Mouse (Mus musculus) midbrain, embryonic 12.5 days (tissue): Measurements from ENCODE around the gene Map7. TPM values are rescaled to one million over a fixed set of nuclear protein-coding genes. Genes with fewer than 3 reads are reported as not detected.

Source experiments
- ATAC-seq: fragments of 200-750 bp; cut with Nextera tagmentation; 2 replicates; pipeline ENCODE4 v1.8.0; 2017; ENCODE audit warnings: low read depth, moderate TSS enrichment, moderate library complexity; ENCODE audit not compliant: low FRiP score
- H3K27ac ChIP-seq: fragments of 300-500 bp; sonication (generic); replicated peaks from 2 replicates; pipeline ENCODE4 v1.5.1; 2016; ENCODE audit warnings: mild to moderate bottlenecking
- H3K27me3 ChIP-seq: fragments of 300-500 bp; sonication (generic); 2 replicates; pipeline ENCODE4 v1.6.1; 2016; ENCODE audit warnings: mild to moderate bottlenecking
- H3K36me3 ChIP-seq: fragments of 300-500 bp; sonication (generic); 2 replicates; pipeline ENCODE4 v1.6.1; 2016
- H3K4me1 ChIP-seq: fragments of 300-500 bp; sonication (generic); 2 replicates; pipeline ENCODE4 v1.6.1; 2016
- H3K4me2 ChIP-seq: fragments of 300-500 bp; sonication (generic); replicated peaks from 2 replicates; pipeline ENCODE4 v1.6.1; 2016; ENCODE audit warnings: mild to moderate bottlenecking, moderate library complexity
- H3K4me3 ChIP-seq: fragments of 300-500 bp; sonication (generic); 2 replicates; pipeline ENCODE4 v1.5.1; 2016; ENCODE audit warnings: mild to moderate bottlenecking
- H3K9ac ChIP-seq: fragments of 300-500 bp; sonication (generic); replicated peaks from 2 replicates; pipeline ENCODE4 v1.6.1; 2016; ENCODE audit warnings: mild to moderate bottlenecking, moderate library complexity
- H3K9me3 ChIP-seq: fragments of 300-500 bp; sonication (generic); 2 replicates; pipeline ENCODE4 v1.6.1; 2016; ENCODE audit warnings: mild to moderate bottlenecking
- WGBS: fragments of 180-500 bp; shearing (Covaris S2); methylation state at CpG from one replicate; pipeline ENCODE4 v1.1.7; 2016; 5-methylcytosine and 5-hydroxymethylcytosine counted together
- polyA plus RNA-seq: library from polyadenylated mRNA; unstranded; fragments of >200 nt; fragmentation: Nextera tagmentation; extraction: Ambion mirVana; gene quantifications from 2 replicates; pipeline ENCODE4 v1.2.1, GENCODE M21; 2016

Gene Map7
- 4.5 and 5.5 TPM in 2 replicates for polyA plus RNA-seq

DNA sequence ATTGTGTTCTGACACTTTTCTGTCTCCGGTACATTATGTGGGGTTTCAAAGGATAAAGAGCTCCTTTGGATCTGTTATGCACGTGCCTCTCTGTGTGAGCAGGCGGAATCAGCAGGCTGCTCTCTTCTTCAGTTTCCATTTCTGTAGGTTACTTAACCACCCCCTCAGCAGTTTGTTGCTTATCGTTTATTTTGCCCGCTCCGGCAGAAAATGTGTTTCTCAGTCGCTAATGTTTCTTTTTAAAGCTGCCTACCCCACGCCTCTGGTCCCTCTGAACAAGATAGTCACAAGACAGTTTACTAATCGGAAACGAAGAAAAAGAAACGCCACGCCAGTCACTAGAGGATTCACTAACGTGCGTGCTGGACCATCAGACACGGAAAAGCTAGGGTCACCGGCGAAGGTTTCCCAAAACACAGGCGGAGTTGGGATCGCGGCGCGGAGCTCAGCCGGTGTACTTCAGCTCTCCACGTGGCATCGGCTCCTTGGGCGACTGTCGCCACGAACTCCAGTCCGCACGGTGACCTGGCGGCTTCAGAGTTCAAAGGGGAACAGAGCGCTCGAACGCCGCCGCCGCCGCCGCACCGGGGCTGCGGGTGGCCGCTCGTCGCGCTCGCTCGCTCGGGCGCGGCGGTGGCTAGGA, at the start of gene Map7:
Gene Map7, plus strand, starts transcription at position 342 of the 643 bp plus-strand sequence.
- 4% methylated on average over 51 of the region's 51 CpGs for WGBS
- Histone ChIP-seq H3K27ac (no peak within 1 kb of the TSS), H3K9me3 (no peaks in the 10 kb centered on the region), H3K4me2 (peak within 1 kb of the TSS; percentile 96), H3K36me3 (no peaks in the 10 kb centered on the region), H3K27me3 (peaks cover 58% of the 10 kb centered on the region), H3K9ac (peak within 1 kb of the TSS; percentile 56), H3K4me3 (peak within 1 kb of the TSS; percentile 73), H3K4me1 (peaks cover 15% of the 10 kb centered on the region; the same call in 1 of the 2 replicates)
- ATAC-seq: 0 out of 2 replicates have a peak, but pooled peaks have one; percentile 4

DNA sequence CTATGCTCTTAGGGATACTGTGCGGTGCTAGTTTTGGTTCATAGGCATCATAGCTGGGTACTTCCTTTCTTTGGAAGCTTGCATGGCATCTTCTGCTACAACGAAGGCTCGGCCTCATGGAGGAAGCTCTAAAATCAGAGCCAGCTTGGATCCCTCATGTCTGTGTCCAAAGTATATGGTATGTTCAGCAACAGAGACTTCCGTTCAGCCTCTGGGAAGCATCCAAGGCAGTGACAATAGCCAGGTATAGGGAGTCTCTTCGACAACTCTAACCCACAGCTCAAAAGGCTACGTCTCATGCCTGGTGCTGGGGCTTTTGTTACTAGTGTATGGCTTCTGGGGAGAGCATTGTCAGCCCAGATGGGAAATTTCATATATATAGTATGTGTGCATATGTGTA, 46.8 kb upstream of the Map7 start:
- Histone ChIP-seq H3K27me3 (no peaks in the 10 kb centered on the region), H3K4me2 (no peak overlapping the region), H3K9me3 (no peaks in the 10 kb centered on the region), H3K27ac (no peak overlapping the region), H3K4me1 (no peaks in the 10 kb centered on the region), H3K4me3 (no peak overlapping the region), H3K36me3 (no peaks in the 10 kb centered on the region), H3K9ac (no peak overlapping the region)
- no peak for ATAC-seq
- 96% methylated on average over 6 of the region's 6 CpGs for WGBS

DNA sequence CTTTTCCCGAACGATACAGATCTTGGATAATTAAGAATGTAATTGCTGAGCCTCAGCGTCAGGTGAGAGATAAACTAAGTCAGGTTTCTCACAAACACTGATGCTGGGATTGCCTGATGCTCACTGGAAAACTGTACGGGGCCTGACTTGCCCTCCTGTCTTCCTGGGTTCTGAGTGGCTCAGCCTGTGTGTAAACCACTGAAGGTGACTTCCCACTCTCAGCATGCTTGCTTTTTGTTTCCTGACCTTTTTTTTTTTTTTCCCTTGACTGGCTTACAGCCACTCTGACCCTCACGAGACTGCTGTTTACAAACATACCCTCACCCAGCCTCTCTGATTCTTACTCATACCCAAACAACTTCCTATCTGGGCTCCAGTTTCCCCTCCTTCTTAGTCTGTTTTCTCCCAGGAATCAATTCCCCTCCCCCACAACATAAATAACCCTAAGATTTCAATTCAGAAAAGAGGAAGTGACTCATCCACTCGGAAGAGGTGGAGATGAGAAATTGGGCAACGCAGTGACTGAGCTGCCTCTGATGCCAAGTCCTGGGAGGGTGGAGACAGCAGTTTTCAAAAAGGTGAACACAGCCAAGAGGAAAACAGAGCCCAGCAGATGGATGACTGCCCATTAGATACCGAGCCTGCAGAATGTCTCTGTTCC, 43.9 kb upstream of the Map7 start:
- Histone ChIP-seq H3K4me1 (no peaks in the 10 kb centered on the region), H3K27me3 (no peaks in the 10 kb centered on the region), H3K27ac (no peak overlapping the region), H3K9me3 (no peaks in the 10 kb centered on the region), H3K4me3 (no peak overlapping the region), H3K4me2 (no peak overlapping the region), H3K36me3 (no peaks in the 10 kb centered on the region), H3K9ac (no peak overlapping the region)
- WGBS: 82% methylated on average over 8 of the region's 8 CpGs
- no peak for ATAC-seq

DNA sequence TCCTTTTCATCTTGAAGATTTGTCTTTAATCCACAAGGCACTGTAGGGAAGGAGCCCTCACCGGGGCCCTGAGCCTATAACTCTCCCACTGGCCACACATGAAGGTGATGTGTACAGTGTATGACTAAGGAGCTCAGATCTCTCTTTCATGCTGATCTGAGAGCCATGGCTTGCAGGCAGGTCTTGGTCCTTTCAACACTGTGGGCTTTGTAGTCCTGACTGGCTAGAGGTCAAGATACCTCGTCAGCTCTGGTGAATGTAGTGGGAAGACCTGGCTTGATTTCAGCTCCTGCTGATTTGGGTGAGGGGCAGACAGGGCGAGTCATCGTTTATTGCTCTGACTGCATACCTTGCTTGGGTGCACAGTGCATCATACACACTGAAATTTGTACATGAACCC, 42.7 kb upstream of the Map7 start:
- 86% methylated on average over 4 of the region's 4 CpGs for WGBS

DNA sequence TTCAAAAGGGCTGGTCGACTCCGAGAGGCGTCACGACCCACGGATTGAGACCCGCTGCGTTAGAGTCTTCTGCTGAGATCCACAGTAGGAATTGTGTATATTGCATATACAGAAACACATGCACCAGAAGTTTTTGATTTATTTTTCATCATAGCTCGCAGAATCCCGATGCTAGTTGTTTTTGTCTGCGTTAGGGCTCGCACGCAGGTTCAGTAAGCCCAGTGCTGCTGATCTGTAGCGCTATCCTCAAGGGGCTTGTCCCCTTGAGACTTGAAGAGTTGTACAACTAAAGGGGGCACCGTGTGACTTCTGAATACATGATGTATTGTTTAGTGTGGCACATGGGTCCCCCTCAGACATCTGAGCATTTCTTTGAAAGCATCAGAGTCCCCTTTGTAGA, 41.2 kb upstream of the Map7 start:
- H3K36me3 ChIP-seq: no peaks in the 10 kb centered on the region
- no peaks in the 10 kb centered on the region for H3K4me1 ChIP-seq
- H3K9ac ChIP-seq: no peak overlapping the region
- 93% methylated on average over 14 of the region's 14 CpGs for WGBS
- H3K27me3 ChIP-seq: no peaks in the 10 kb centered on the region
- no peaks in the 10 kb centered on the region for H3K9me3 ChIP-seq
- no peak overlapping the region for H3K27ac ChIP-seq
- no peak overlapping the region for H3K4me2 ChIP-seq
- ATAC-seq: no peak
- H3K4me3 ChIP-seq: no peak overlapping the region

More for the DNA sequence above, 42.7 kb upstream of the Map7 start:
- no peak for ATAC-seq
- H3K36me3 ChIP-seq: no peaks in the 10 kb centered on the region
- no peak overlapping the region for H3K27ac ChIP-seq
- no peaks in the 10 kb centered on the region for H3K9me3 ChIP-seq
- no peaks in the 10 kb centered on the region for H3K4me1 ChIP-seq
- no peak overlapping the region for H3K4me2 ChIP-seq
- no peak overlapping the region for H3K9ac ChIP-seq
- no peaks in the 10 kb centered on the region for H3K27me3 ChIP-seq
- H3K4me3 ChIP-seq: no peak overlapping the region

DNA sequence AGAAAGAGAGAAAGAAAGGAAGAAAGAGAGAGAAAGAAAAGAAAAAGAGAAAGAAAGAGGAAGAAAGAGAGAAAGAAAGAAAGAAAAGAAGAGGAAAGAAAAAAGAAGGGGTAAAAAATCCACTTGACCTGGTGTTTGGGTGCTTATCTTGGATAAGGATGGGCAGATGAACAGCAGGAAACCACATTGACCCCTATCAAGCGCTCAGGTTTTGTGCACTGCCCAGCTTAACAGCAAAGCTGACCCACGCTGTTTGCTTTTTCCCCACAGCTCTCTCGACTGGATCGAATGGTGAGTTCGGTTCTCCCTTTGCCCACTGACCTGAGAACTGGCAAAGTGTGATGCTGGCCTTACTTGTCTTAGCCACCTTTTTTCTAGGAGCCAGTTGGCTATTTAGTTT, 36.8 kb upstream of the Map7 start:
- Histone ChIP-seq H3K4me3 (no peak overlapping the region), H3K9ac (no peak overlapping the region), H3K4me1 (no peaks in the 10 kb centered on the region), H3K27ac (no peak overlapping the region), H3K4me2 (no peak overlapping the region), H3K36me3 (no peaks in the 10 kb centered on the region), H3K27me3 (no peaks in the 10 kb centered on the region), H3K9me3 (no peaks in the 10 kb centered on the region)
- 87% methylated on average over 5 of the region's 5 CpGs for WGBS
- no peak for ATAC-seq

DNA sequence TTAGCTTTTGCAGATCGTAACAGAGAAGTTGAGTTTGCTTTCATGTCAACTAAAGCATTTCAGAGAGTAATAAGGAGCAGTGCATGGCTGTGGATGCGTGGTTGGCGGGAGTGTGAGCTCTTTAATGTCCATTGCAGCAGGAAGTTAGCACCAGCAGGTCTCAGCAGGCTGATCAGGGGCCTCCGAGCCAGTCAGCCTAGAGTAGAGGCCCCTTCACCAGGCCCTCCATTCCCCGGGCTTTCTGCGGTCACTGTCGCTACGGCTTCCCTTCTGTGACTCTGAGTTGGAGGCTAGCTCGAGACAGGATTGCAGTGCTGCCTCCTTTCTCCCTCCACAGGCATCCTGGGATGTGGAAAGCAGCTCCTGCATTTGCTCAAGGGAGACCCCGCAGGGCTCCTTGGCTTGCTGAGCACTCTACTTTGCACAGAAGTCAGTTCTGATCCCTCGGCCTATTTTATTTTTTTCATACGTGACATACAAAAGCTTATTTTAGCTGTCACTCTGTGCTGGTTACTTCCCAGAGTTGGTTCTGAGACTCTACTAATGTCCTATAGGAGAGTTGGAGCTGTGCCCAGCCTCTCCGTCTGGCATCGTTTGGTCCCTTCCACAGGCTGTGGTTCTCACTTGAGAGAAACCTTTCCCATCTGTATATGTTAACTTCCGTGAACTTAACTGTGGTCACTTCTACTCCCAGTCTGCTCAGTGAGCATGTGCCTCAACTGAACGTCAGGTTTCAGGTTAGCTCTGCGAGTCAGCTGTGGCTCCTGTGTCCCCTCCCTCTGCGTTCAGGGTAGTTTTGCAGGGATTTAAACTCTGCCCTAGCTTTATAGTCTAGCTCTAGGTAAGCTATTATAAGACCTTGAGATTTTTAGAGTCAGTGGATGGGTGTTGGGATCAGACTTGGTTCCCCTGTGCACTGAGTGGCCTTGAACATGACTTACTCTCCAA, 36.0 kb upstream of the Map7 start:
- H3K4me3 ChIP-seq: no peak overlapping the region
- no peak for ATAC-seq
- no peaks in the 10 kb centered on the region for H3K36me3 ChIP-seq
- H3K27ac ChIP-seq: no peak overlapping the region
- no peak overlapping the region for H3K9ac ChIP-seq
- WGBS: 90% methylated on average over 18 of the region's 18 CpGs
- no peaks in the 10 kb centered on the region for H3K4me1 ChIP-seq
- H3K27me3 ChIP-seq: no peaks in the 10 kb centered on the region
- no peak overlapping the region for H3K4me2 ChIP-seq
- no peaks in the 10 kb centered on the region for H3K9me3 ChIP-seq

DNA sequence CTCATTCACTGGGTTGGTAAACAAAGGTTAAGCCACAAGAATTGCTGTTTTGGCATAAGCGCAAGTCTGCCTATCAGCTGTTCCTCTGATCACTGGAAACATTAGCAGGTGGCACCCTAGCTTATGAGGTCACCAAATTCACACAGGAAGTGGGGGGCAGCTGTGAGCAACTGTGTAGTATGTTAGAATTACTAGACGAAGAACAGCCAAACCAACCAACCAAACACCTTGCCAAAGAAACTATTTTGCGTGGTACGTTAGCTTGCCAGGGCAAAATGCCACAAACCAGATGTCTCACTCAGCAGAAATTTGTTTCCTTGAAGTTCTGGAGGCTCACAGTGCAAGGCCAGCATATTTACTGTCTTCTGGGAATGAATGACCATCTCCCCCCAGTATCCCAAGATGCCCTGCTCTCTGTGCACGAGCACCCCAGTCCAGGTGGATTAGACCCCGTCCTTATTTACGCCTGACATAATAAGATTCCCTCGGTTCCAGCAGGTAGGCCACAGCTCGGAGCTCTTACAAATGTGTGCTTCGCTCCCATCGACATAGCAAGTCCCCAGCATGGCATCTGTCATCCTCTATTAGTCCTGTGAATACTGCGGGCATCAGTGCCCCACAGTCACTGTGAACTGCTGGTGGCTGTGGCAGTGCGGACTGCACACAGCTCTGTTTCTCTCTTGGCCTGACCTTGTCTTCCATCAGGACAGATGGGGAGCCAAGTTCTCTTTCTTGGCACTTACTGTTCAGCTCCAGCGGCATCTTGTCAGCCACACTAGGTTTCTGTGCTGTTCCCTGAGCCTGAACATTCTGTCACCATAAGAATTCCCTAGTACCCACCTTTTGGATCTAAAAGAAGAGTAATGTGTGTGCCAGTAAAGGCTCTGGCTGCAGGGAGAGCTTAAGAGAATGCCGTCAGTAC, 28.5 kb upstream of the Map7 start:
- Histone ChIP-seq H3K4me3 (no peak overlapping the region), H3K36me3 (no peaks in the 10 kb centered on the region), H3K4me1 (0 out of 2 replicates have a peak, but pooled peaks cover 4% of the 10 kb centered on the region), H3K27me3 (peaks cover 4% of the 10 kb centered on the region; the same call in 1 of the 2 replicates), H3K27ac (no peak overlapping the region), H3K9ac (no peak overlapping the region), H3K9me3 (no peaks in the 10 kb centered on the region), H3K4me2 (no peak overlapping the region)
- WGBS: 93% methylated on average over 15 of the region's 15 CpGs
- ATAC-seq: no peak

DNA sequence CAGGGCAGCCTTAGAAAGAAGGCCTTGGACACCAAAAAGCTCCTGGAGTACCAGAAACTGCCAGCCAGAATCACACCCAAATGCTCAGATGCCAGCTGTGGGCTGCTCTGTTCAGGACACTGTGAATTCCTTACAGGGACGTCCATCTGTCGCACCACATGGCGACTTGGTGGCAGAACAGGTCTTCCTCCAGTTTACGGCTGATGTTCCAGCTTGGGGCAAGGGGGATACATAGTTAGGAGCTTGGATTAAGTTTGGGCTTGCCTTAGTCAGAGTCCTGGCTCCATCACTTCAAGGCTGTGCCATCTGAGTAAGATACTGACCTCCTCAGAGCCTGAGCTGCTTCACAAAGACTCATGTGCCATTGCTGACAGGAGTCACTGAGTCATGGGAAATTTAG, 26.3 kb upstream of the Map7 start:
- Histone ChIP-seq H3K9ac (no peak overlapping the region), H3K9me3 (no peaks in the 10 kb centered on the region), H3K4me1 (0 out of 2 replicates have a peak, but pooled peaks cover 4% of the 10 kb centered on the region), H3K27me3 (peaks cover 4% of the 10 kb centered on the region; the same call in 1 of the 2 replicates), H3K36me3 (no peaks in the 10 kb centered on the region), H3K4me2 (no peak overlapping the region), H3K4me3 (no peak overlapping the region), H3K27ac (no peak overlapping the region)
- ATAC-seq: no peak
- 86% methylated on average over 4 of the region's 4 CpGs for WGBS

DNA sequence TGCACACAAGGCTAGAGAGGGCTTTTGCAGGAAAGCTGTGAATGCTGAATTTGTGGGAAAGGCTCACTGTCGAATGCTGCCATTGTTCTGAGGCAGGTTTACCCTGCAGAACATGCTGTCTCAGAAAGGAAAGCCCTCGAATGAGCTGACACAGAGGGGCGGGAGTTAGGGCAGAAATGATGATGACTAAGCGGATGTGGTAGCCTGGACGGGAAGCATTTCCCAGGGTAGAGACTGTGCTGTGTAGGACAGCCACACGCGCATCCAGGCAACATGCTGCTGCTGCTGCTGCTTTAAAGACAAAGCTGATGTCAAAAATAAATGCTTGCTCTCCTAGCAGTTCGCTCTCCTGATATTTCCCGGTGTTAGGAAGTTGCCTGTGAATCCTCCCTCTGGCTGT, 24.9 kb upstream of the Map7 start:
- Histone ChIP-seq H3K9me3 (no peaks in the 10 kb centered on the region), H3K36me3 (no peaks in the 10 kb centered on the region), H3K27me3 (peaks cover 4% of the 10 kb centered on the region; the same call in 1 of the 2 replicates), H3K27ac (no peak overlapping the region), H3K4me2 (no peak overlapping the region), H3K4me1 (0 out of 2 replicates have a peak, but pooled peaks cover 4% of the 10 kb centered on the region), H3K4me3 (no peak overlapping the region), H3K9ac (no peak overlapping the region)
- WGBS: 63% methylated on average over 9 of the region's 9 CpGs
- no peak for ATAC-seq

DNA sequence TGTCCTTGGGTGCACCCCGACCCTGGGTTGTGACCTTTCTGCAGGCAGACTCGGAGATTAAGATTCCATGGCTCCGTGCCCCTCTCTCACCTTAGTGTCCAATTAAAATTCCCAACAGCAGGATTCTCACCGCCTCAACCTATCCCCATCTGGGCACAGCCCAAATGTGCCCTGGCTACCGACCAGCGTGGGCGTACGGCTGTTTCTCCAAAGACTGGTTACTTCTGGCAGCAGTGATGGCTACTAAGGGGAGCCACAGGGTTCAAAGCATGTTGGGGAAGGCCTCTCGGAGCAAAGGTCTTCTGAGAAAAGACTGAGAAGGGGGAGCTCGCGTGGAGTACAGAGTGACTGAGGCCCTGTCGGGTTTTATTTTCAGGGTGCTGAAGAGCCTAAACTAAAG, 23.7 kb upstream of the Map7 start:
- 81% methylated on average over 12 of the region's 12 CpGs for WGBS
- peaks cover 4% of the 10 kb centered on the region; the same call in 1 of the 2 replicates for H3K27me3 ChIP-seq
- ATAC-seq: no peak
- H3K9ac ChIP-seq: no peak overlapping the region
- no peaks in the 10 kb centered on the region for H3K9me3 ChIP-seq
- H3K4me3 ChIP-seq: no peak overlapping the region
- H3K4me2 ChIP-seq: no peak overlapping the region
- H3K4me1 ChIP-seq: 0 out of 2 replicates have a peak, but pooled peaks cover 4% of the 10 kb centered on the region
- H3K36me3 ChIP-seq: no peaks in the 10 kb centered on the region
- H3K27ac ChIP-seq: no peak overlapping the region
